Mouse (Mus musculus) liver, postnatal 0 days (tissue): ENCODE data around the gene Sez6. TPM values are rescaled to one million over a fixed set of nuclear protein-coding genes. Genes with fewer than 3 reads are reported as not detected.

Experiments used
- ATAC-seq: fragments of 200-750 bp; cut with Nextera tagmentation; 2 replicates; pipeline ENCODE4 v1.8.0; 2017; ENCODE audit warnings: mild to moderate bottlenecking, moderate library complexity
- DNase-seq: peaks from one replicate; pipeline ENCODE4 v3.0.0-alpha.2; 2016
- H3K27ac ChIP-seq: fragments of 300-500 bp; sonication (generic); 2 replicates; pipeline ENCODE4 v1.5.1; 2014; ENCODE audit warnings: antibody characterized with exemption, moderate library complexity, mild to moderate bottlenecking, low read depth
- H3K27me3 ChIP-seq: fragments of 300-500 bp; sonication (generic); 2 replicates; pipeline ENCODE4 v1.6.1; 2014; ENCODE audit warnings: low read length, control low read depth, mixed read lengths; ENCODE audit not compliant: insufficient read depth
- H3K36me3 ChIP-seq: fragments of 300-500 bp; sonication (generic); replicated peaks from 2 replicates; pipeline ENCODE4 v1.6.1; 2014; ENCODE audit warnings: mild to moderate bottlenecking, control low read depth, low read length, moderate library complexity, mixed read lengths; ENCODE audit not compliant: insufficient read depth
- H3K4me1 ChIP-seq: fragments of 300-500 bp; sonication (generic); 2 replicates; pipeline ENCODE4 v1.6.1; 2014; ENCODE audit warnings: antibody characterized with exemption, mild to moderate bottlenecking, control low read depth; ENCODE audit not compliant: insufficient read depth
- H3K4me2 ChIP-seq: fragments of 300-500 bp; sonication (generic); 2 replicates; pipeline ENCODE4 v1.6.1; 2014; ENCODE audit warnings: low read depth, mild to moderate bottlenecking, low read length, moderate library complexity, mixed read lengths
- H3K4me3 ChIP-seq: fragments of 300-500 bp; sonication (generic); 2 replicates; pipeline ENCODE4 v1.5.1; 2014; ENCODE audit warnings: low read depth, low read length
- H3K9ac ChIP-seq: fragments of 300-500 bp; sonication (generic); replicated peaks from 2 replicates; pipeline ENCODE4 v1.6.1; 2014; ENCODE audit warnings: mild to moderate bottlenecking, moderate library complexity
- H3K9me3 ChIP-seq: fragments of 300-500 bp; sonication (generic); 2 replicates; pipeline ENCODE4 v1.6.1; 2016; ENCODE audit warnings: mild to moderate bottlenecking, control low read depth, low read length, mixed read lengths
- CTCF ChIP-seq: sonication (generic); IDR thresholded peaks from 2 replicates; pipeline ENCODE4 v1.5.1; 2016; ENCODE audit warnings: antibody characterized with exemption, low read depth
- EP300 ChIP-seq: IDR thresholded peaks from 2 replicates; pipeline ENCODE4 v1.6.1; 2016; ENCODE audit warnings: antibody characterized with exemption, low read depth, mild to moderate bottlenecking
- WGBS: fragments of 180-500 bp; shearing (Covaris S2); extraction: QIAGEN DNeasy Blood & Tissue Kit; methylation state at CpG from one replicate; pipeline ENCODE4 v1.1.7; 2014; ENCODE audit not compliant: insufficient replicate concordance; 5-methylcytosine and 5-hydroxymethylcytosine counted together
- polyA plus RNA-seq: library from polyadenylated mRNA; unstranded; fragments of >200 nt; fragmentation: Nextera tagmentation; extraction: Ambion mirVana; gene quantifications from 2 replicates; pipeline ENCODE4 v1.2.1, GENCODE M21; 2015

Gene Sez6
- polyA plus RNA-seq, 1 experiment from 2014 or later, result not detected

- no peak overlapping the region for H3K27ac ChIP-seq
- TF ChIP-seq CTCF (no peak), EP300 (no peak)
- no peak for ATAC-seq
- H3K27me3 ChIP-seq, result no peaks in the 10 kb centered on the region
- no peaks in the 10 kb centered on the region; the same call in 1 of the 2 replicates for H3K4me1 ChIP-seq
- 41% methylated on average over 3 of the region's 3 CpGs for whole genome bisulfite sequencing
- H3K4me2 ChIP-seq, result no peak overlapping the region
- no peak overlapping the region for H3K9ac ChIP-seq
- no peaks in the 10 kb centered on the region for H3K36me3 ChIP-seq
- H3K4me3 ChIP-seq, result no peak overlapping the region
- H3K9me3 ChIP-seq, result no peaks in the 10 kb centered on the region
- no peak for DNase-seq
Observed at GRCm38 (mm10) chr11:77903761-77904160, 26.8 kb upstream of the Sez6 start.

GRCm38 (mm10) chr11:77904707-77905106 lies 25.9 kb upstream of the Sez6 start:
- Histone ChIP-seq H3K27me3 (no peaks in the 10 kb centered on the region), H3K9ac (no peak overlapping the region), H3K4me3 (no peak overlapping the region), H3K4me1 (no peaks in the 10 kb centered on the region; the same call in 1 of the 2 replicates), H3K9me3 (no peaks in the 10 kb centered on the region), H3K4me2 (no peak overlapping the region), H3K36me3 (no peaks in the 10 kb centered on the region), H3K27ac (no peak overlapping the region)
- 25% methylated on average over 1 of the region's 1 CpGs for WGBS
- TF ChIP-seq CTCF (no peak), EP300 (no peak)
- DNase-seq, result no peak
- no peak for ATAC-seq

GRCm38 (mm10) chr11:77906097-77906687 lies 24.4 kb upstream of the Sez6 start:
- Histone ChIP-seq H3K9ac (no peak overlapping the region), H3K4me2 (no peak overlapping the region), H3K27me3 (peaks cover 3% of the 10 kb centered on the region; the same call in 1 of the 2 replicates), H3K4me3 (no peak overlapping the region), H3K27ac (no peak overlapping the region), H3K4me1 (no peaks in the 10 kb centered on the region), H3K36me3 (no peaks in the 10 kb centered on the region), H3K9me3 (no peaks in the 10 kb centered on the region)
- DNase-seq, result no peak
- WGBS, result 43% methylated on average over 19 of the region's 19 CpGs
- TF ChIP-seq EP300 (no peak), CTCF (no peak)
- no peak for ATAC-seq

GRCm38 (mm10) chr11:77906747-77907174 lies 23.8 kb upstream of the Sez6 start:
- peak overlapping the region; percentile 19; the same call in 1 of the 2 replicates for H3K4me2 ChIP-seq
- no peak overlapping the region for H3K27ac ChIP-seq
- H3K4me3 ChIP-seq, result no peak overlapping the region
- H3K4me1 ChIP-seq, result no peaks in the 10 kb centered on the region
- H3K9ac ChIP-seq, result no peak overlapping the region
- TF ChIP-seq CTCF (no peak), EP300 (no peak)
- no peak for ATAC-seq
- WGBS, result 22% methylated on average over 9 of the region's 9 CpGs
- H3K27me3 ChIP-seq, result peaks cover 3% of the 10 kb centered on the region; the same call in 1 of the 2 replicates
- DNase-seq, result no peak
- H3K36me3 ChIP-seq, result no peaks in the 10 kb centered on the region
- no peaks in the 10 kb centered on the region for H3K9me3 ChIP-seq

- no peak for DNase-seq
- TF ChIP-seq CTCF (no peak), EP300 (no peak)
- H3K4me1 ChIP-seq, result no peaks in the 10 kb centered on the region
- H3K9me3 ChIP-seq, result no peaks in the 10 kb centered on the region
- H3K27ac ChIP-seq, result no peak overlapping the region
- no peak overlapping the region for H3K4me3 ChIP-seq
- no peak overlapping the region for H3K4me2 ChIP-seq
- H3K27me3 ChIP-seq, result peaks cover 14% of the 10 kb centered on the region
- ATAC-seq, result no peak
- 62% methylated on average over 4 of the region's 4 CpGs for WGBS
- H3K9ac ChIP-seq, result no peak overlapping the region
- no peaks in the 10 kb centered on the region for H3K36me3 ChIP-seq
Observed at GRCm38 (mm10) chr11:77908468-77908867, 22.1 kb upstream of the Sez6 start.

GRCm38 (mm10) chr11:77909376-77909775 lies 21.2 kb upstream of the Sez6 start:
- peaks cover 20% of the 10 kb centered on the region for H3K27me3 ChIP-seq
- WGBS, result 36% methylated on average over 5 of the region's 5 CpGs

GRCm38 (mm10) chr11:77909776-77910175 lies 20.8 kb upstream of the Sez6 start:
- Histone ChIP-seq H3K36me3 (no peaks in the 10 kb centered on the region), H3K4me1 (no peaks in the 10 kb centered on the region), H3K4me3 (no peak overlapping the region), H3K4me2 (no peak overlapping the region), H3K9me3 (no peaks in the 10 kb centered on the region), H3K27me3 (peaks cover 23% of the 10 kb centered on the region), H3K9ac (no peak overlapping the region), H3K27ac (no peak overlapping the region)
- ATAC-seq (no peak), DNase-seq (no peak)
- WGBS, result 39% methylated on average over 6 of the region's 6 CpGs
- no peak for TF ChIP-seq EP300
- TF ChIP-seq CTCF, result no peak

More at GRCm38 (mm10) chr11:77909376-77909775, 21.2 kb upstream of the Sez6 start:
- Histone ChIP-seq H3K4me3 (no peak overlapping the region), H3K9me3 (no peaks in the 10 kb centered on the region), H3K4me2 (no peak overlapping the region), H3K36me3 (no peaks in the 10 kb centered on the region), H3K4me1 (no peaks in the 10 kb centered on the region), H3K27ac (no peak overlapping the region), H3K9ac (no peak overlapping the region)
- TF ChIP-seq EP300 (no peak), CTCF (no peak)
- DNase-seq, result no peak
- ATAC-seq, result no peak
